Mouse (Mus musculus) limb, embryonic 11.5 days (tissue): Measurements from ENCODE around the gene Rmnd5b. TPM values are rescaled to one million over a fixed set of nuclear protein-coding genes. Genes with fewer than 3 reads are reported as not detected.
"Not testable (repeated sequence)": the region's sequence is repeated elsewhere in the genome, so short reads cannot be mapped to it uniquely, and the experiment has no call there.

Experiments used
- ATAC-seq: fragments of 200-750 bp; cut with Nextera tagmentation; 2 replicates; pipeline ENCODE4 v1.8.0; 2017; ENCODE audit warnings: low read depth; ENCODE audit not compliant: insufficient number of reproducible peaks, low FRiP score, low TSS enrichment
- DNase-seq: peaks from one replicate; pipeline ENCODE4 v3.0.0-alpha.2; 2015; ENCODE audit warnings: low spot score
- H3K27ac ChIP-seq: fragments of 300-500 bp; sonication (generic); replicated peaks from 2 replicates; pipeline ENCODE4 v1.5.1; 2014; ENCODE audit warnings: low read depth, mild to moderate bottlenecking, low read length
- H3K27me3 ChIP-seq: fragments of 300-500 bp; sonication (generic); 2 replicates; pipeline ENCODE4 v1.6.1; 2014; ENCODE audit warnings: mild to moderate bottlenecking, low read length, mixed read lengths; ENCODE audit not compliant: control insufficient read depth, insufficient read depth
- H3K36me3 ChIP-seq: fragments of 300-500 bp; sonication (generic); 2 replicates; pipeline ENCODE4 v1.6.1; 2014; ENCODE audit warnings: mild to moderate bottlenecking, low read length, moderate library complexity, mixed read lengths; ENCODE audit not compliant: control insufficient read depth, insufficient read depth
- H3K4me1 ChIP-seq: fragments of 300-500 bp; sonication (generic); 2 replicates; pipeline ENCODE4 v1.6.1; 2014; ENCODE audit warnings: low read length, mixed read lengths; ENCODE audit not compliant: control insufficient read depth, insufficient read depth
- H3K4me2 ChIP-seq: fragments of 300-500 bp; sonication (generic); 2 replicates; pipeline ENCODE4 v1.6.1; 2014; ENCODE audit warnings: low read depth, mild to moderate bottlenecking, moderate library complexity; ENCODE audit not compliant: severe bottlenecking
- H3K4me3 ChIP-seq: fragments of 300-500 bp; sonication (generic); 2 replicates; pipeline ENCODE4 v1.5.1; 2014; ENCODE audit warnings: low read depth, low read length
- H3K9ac ChIP-seq: fragments of 300-500 bp; sonication (generic); 2 replicates; pipeline ENCODE4 v1.6.1; 2014; ENCODE audit warnings: mild to moderate bottlenecking, low read length
- H3K9me3 ChIP-seq: fragments of 300-500 bp; sonication (generic); 2 replicates; pipeline ENCODE4 v1.6.1; 2016; ENCODE audit warnings: low read length; ENCODE audit not compliant: control insufficient read depth
- WGBS: fragments of 180-500 bp; shearing (Covaris S2); extraction: QIAGEN DNeasy Blood & Tissue Kit; methylation state at CpG from one replicate; pipeline ENCODE4 v1.1.7; 2014; 5-methylcytosine and 5-hydroxymethylcytosine counted together
- polyA plus RNA-seq: library from polyadenylated mRNA; unstranded; fragments of >200 nt; fragmentation: Nextera tagmentation; extraction: Ambion mirVana; gene quantifications from 2 replicates; pipeline ENCODE4 v1.2.1, GENCODE M21; 2014

Gene Rmnd5b
- polyA plus RNA-seq, 1 experiment from 2014 or later = 38.1 TPM

GRCm38 (mm10) chr11:51616113-51616512, 19.6 kb downstream of the Rmnd5b start:
- H3K9me3 ChIP-seq, H3K4me1 ChIP-seq, H3K36me3 ChIP-seq, H3K27me3 ChIP-seq, H3K9ac ChIP-seq, DNase-seq, H3K4me3 ChIP-seq, ATAC-seq, H3K27ac ChIP-seq: not testable (repeated sequence)
- peak overlapping the region; percentile 56; the same call in 1 of the 2 replicates for H3K4me2 ChIP-seq
- WGBS = 94% methylated on average over 7 of the region's 7 CpGs

GRCm38 (mm10) chr11:51615601-51616000, 20.1 kb downstream of the Rmnd5b start:
- DNase-seq (peak; percentile 75), ATAC-seq (no peak)
- Histone ChIP-seq H3K27ac (no peak overlapping the region), H3K9me3 (no peaks in the 10 kb centered on the region), H3K4me3 (peak overlapping the region; percentile 5), H3K9ac (peak overlapping the region; percentile 67), H3K27me3 (no peaks in the 10 kb centered on the region), H3K4me2 (peak overlapping the region; percentile 56), H3K36me3 (no peaks in the 10 kb centered on the region), H3K4me1 (peaks cover 4% of the 10 kb centered on the region; the same call in 1 of the 2 replicates)
- 4% methylated on average over 14 of the region's 14 CpGs for WGBS

DNA sequence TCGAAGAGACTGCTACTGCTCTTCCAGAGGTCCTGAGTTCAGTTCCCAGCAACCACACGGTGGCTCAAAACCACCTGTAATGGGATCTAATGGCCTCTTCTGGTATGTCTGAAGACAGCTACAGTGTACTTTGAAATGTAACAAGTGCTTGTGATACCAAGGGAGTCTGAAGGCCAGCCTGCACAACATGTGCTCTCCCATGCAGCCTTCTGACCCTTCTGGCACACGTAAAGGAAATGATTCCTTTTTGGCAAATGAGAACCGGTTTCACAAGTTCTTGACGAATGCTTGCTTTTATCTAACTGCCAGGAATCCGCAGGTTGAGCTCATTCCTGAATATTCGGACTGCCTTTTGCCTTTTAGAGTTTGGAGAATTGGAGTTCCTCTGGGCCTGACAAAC, 20.6 kb downstream of the Rmnd5b start:
- Histone ChIP-seq H3K4me2 (peak overlapping the region; percentile 56), H3K9ac (peak overlapping the region; percentile 67), H3K9me3 (no peaks in the 10 kb centered on the region), H3K27me3 (no peaks in the 10 kb centered on the region), H3K4me1 (0 out of 2 replicates have a peak, but pooled peaks cover 2% of the 10 kb centered on the region), H3K27ac (no peak overlapping the region), H3K36me3 (no peaks in the 10 kb centered on the region), H3K4me3 (peak overlapping the region; percentile 5; the same call in 1 of the 2 replicates)
- ATAC-seq = no peak
- WGBS = 43% methylated on average over 7 of the region's 7 CpGs
- DNase-seq = no peak

- no peak overlapping the region for H3K9ac ChIP-seq
- H3K36me3 ChIP-seq = no peaks in the 10 kb centered on the region
- H3K27ac ChIP-seq = no peak overlapping the region
- no peak for ATAC-seq
- H3K9me3 ChIP-seq = no peaks in the 10 kb centered on the region
- no peak overlapping the region for H3K4me2 ChIP-seq
- H3K27me3 ChIP-seq = no peaks in the 10 kb centered on the region
- DNase-seq = no peak
- WGBS = 84% methylated on average over 8 of the region's 8 CpGs
- no peak overlapping the region for H3K4me3 ChIP-seq
- 0 out of 2 replicates have a peak, but pooled peaks cover 2% of the 10 kb centered on the region for H3K4me1 ChIP-seq
Observed at GRCm38 (mm10) chr11:51614256-51614655, 21.4 kb downstream of the Rmnd5b start.

DNA sequence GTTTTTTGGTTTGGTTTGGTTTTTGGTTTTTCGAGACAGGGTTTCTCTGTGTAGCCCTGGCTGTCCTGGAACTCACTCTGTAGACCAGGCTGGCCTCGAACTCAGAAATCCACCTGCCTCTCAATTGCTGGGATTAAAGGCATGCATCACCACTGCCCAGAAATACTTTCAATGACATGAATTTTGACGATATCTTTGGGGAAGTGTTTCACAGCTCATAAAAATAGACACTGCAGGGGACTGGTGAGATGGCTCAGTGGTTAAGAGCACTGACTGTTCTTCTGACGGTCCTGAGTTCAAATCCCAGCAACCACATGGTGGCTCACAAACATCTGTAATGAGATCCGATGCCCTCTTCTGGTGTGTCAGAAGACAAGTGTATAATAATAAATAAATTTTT, 25.8 kb downstream of the Rmnd5b start:
- H3K27ac ChIP-seq, H3K27me3 ChIP-seq, DNase-seq, H3K9ac ChIP-seq, ATAC-seq, H3K36me3 ChIP-seq, H3K9me3 ChIP-seq, H3K4me3 ChIP-seq, H3K4me2 ChIP-seq, H3K4me1 ChIP-seq: not testable (repeated sequence)
- WGBS = 87% methylated on average over 5 of the region's 5 CpGs

GRCm38 (mm10) chr11:51609266-51609909, 26.3 kb downstream of the Rmnd5b start:
- Histone ChIP-seq H3K36me3 (peaks cover 8% of the 10 kb centered on the region), H3K4me1 (peaks cover 9% of the 10 kb centered on the region; the same call in 1 of the 2 replicates), H3K4me2 (no peak overlapping the region), H3K27me3 (no peaks in the 10 kb centered on the region), H3K9ac (no peak overlapping the region), H3K4me3 (no peak overlapping the region), H3K27ac (no peak overlapping the region), H3K9me3 (no peaks in the 10 kb centered on the region)
- DNase-seq (no peak), ATAC-seq (no peak)
- WGBS = 79% methylated on average over 3 of the region's 3 CpGs

GRCm38 (mm10) chr11:51607096-51607738, 28.5 kb downstream of the Rmnd5b start:
- H3K4me2 ChIP-seq = peak overlapping the region; percentile 84
- no peaks in the 10 kb centered on the region for H3K9me3 ChIP-seq
- WGBS = 12% methylated on average over 15 of the region's 15 CpGs
- peak overlapping the region; percentile 92 for H3K27ac ChIP-seq
- DNase-seq (no peak), ATAC-seq (peak; percentile 20; the same call in 1 of the 2 replicates)
- H3K36me3 ChIP-seq = peaks cover 24% of the 10 kb centered on the region
- peak overlapping the region; percentile 99 for H3K4me3 ChIP-seq
- H3K4me1 ChIP-seq = peaks cover 17% of the 10 kb centered on the region
- no peaks in the 10 kb centered on the region for H3K27me3 ChIP-seq
- peak overlapping the region; percentile 100 for H3K9ac ChIP-seq

DNA sequence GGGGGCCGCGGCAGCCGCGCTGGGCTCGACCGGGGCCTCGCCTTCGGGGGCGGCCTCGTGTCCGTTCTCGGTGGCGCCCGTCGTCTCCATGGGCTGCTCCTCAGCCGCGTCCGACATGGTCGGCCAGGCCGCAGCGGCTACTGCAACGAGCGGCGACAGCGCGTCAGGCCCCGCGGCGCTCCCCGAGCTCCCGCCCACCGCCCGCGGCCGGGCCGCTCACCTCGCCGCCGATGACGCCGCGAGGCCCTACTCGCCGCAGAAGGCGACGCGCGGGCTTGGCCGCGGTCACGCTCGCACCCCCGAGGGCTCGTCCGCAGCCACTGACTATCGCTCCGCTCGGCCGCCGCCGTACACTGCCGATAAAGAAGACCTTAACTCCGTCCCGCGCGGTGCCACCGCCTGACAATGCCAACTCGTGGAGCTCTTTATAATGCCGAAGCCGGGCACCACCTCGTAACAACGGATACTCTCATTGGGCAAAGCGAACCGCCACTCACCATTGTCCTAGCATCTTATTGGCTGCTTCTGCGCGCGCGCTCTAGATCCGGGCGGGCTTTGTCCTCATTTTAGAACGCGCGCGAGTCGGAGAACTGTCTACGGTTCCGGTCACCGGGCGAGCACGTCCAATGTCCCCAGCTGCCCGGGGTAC, 29.1 kb downstream of the Rmnd5b start, which contains the start of gene Hnrnpab:
Gene Hnrnpab (minus strand): TSS at position 401 of the 649 bp plus-strand sequence.
- Histone ChIP-seq H3K9me3 (no peaks in the 10 kb centered on the region), H3K4me1 (peaks cover 19% of the 10 kb centered on the region), H3K27ac (peak within 1 kb of the TSS; percentile 92), H3K4me3 (peak within 1 kb of the TSS; percentile 99), H3K9ac (peak within 1 kb of the TSS; percentile 100), H3K27me3 (no peaks in the 10 kb centered on the region), H3K4me2 (peak within 1 kb of the TSS; percentile 89), H3K36me3 (peaks cover 30% of the 10 kb centered on the region)
- peak; percentile 99 for DNase-seq
- WGBS = under 1% methylated on average over 91 of the region's 91 CpGs
- peak; percentile 91 for ATAC-seq
